Mouse (Mus musculus): ENCODE results near the gene Lin54.
"Not testable (repeated sequence)": the region's sequence is repeated elsewhere in the genome, so short reads cannot be mapped to it uniquely, and the experiment has no call there.

Gene Lin54

DNA sequence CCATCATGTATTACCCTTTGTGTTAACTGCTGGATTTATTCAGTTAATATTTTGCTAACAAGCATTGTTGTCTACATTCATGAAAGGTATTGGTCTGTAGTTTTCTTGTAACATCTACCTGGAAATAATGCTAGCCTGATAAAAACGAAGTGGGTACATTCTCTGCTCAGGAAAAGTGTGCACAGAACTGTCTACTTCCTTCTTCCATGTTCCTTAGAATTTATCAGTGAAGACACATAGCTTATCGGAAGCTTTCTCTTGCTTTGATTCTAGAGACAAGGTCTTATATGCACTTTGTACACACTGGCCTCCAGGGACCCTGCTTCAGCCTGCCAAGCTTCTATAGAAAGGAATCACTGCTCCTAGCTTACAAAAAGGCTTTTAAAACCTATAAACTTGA, 11.1 kb downstream of the Lin54 start:
- DNase-seq (ENCODE audit: low read depth, low spot score): no peak

DNA sequence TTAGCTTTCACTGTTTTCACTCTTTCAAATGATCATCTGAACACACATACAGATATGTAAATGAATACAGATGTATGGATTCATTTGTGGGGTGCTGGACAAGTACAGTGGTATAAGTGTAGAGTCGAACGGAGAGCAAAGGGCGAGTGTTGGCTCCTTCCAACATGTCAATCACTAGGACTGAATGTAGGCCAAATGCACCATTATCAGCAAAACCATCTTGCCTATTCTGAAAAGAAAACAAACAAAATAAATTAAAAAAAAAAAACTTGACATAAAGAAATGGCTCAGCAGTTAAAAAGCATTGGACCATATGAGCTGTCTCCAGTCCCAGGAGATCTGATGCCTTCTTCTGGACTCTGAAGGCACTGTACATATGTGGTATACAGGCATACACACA, 12.2 kb downstream of the Lin54 start:
- no peak for DNase-seq (ENCODE audit: low read depth, low spot score)

DNA sequence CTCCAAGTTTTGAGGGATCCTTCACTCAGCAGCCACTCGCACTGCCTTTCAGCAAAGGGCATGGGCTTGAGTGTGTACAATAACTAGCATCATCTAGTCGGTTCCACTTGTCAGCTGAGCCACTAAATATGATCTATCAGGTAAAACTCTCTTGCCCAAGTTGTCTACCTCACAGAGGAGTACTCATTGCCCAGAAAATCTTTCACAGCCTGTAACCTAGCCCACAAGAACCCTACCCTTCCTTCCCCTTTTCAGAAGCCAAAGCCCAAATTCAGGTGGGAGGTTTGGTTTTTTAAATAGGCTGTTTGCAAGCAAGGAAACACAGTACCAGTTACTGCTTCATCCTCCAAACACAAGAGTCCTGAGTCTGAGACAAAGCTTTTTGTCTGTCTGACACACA, 13.3 kb downstream of the Lin54 start:
- no peak for DNase-seq (ENCODE audit: low read depth, low spot score)

DNA sequence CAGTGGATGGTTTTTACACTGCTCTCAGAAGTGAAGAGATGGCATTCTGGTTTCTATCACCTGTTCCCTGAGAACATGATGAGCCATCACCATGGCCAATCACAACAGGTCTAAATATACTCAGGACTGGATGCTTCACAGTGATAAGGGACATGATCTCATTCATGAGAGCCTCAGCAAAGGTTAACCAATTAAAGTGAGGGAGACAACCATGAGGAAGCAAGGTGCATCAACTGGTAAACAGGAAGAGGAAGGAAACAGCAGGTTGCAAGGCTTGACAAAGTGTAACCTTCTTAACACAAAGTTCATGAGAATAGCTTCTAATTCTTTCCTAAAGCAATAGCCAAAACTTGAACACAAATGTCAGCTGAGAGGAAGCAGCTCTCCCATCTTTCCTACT, 16.9 kb downstream of the Lin54 start:
- DNase-seq (ENCODE audit: low read depth, low spot score): no peak

DNA sequence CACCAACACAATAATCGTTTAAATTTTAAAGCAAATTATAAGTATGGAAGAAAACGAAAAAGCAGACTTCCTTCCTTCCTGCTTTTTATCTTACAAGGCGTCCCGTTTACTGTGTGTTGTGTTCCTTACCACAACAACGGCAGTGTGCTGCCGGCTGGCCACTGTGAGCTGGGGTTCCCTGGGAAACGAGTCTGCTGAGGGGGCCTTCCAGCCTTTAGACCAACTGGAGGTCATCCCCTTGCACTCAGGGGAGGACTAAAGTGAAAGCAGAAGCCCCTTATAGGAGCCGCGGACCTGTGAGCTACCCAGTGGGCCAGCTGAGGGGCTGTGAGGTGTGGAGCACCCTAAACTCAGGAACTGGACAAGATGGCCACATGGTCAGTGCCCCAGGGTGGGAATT, 22.8 kb downstream of the Lin54 start:
- DNase-seq (ENCODE audit: low read depth, low spot score): no peak

DNA sequence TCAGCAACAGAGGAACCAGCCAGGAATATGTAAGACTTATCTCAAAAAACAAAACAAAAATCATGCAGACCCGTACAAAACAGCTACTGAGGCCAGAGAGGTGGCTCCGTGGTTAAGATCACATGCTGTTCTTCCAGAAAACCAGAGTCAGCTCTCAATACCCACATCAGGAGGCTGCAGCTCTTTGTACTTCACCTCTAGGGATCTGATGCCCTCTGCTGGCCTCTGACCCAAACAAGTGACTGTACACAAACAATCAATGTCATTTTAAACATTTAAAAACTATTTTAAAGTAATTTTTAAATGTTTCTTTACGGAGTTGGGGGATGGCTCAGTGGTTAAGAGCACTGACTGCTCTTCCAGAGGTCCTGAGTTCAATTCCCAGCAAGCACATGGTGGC, 24.1 kb downstream of the Lin54 start:
- DNase-seq (ENCODE audit: low read depth, low spot score): no peak

DNA sequence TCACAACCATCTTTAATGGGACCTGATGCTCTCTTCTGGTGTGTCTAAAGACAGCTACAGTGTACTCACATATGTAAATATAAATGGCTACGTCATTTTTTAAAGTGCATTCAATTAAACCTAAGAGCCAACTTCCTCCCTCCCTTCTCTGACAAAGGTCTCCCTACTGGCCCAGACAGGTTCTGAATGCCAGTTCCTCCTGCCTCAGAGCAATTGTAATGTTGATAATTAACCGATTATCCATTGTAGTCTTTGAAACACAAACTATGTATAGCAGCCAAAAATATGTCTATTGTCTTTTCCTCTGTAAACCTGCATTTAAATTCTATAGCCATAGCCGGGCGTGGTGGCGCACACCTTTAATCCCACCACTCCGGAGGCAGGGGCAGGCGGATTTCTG, 33.1 kb downstream of the Lin54 start:
- no peak for DNase-seq (ENCODE audit: low read depth, low spot score)

DNA sequence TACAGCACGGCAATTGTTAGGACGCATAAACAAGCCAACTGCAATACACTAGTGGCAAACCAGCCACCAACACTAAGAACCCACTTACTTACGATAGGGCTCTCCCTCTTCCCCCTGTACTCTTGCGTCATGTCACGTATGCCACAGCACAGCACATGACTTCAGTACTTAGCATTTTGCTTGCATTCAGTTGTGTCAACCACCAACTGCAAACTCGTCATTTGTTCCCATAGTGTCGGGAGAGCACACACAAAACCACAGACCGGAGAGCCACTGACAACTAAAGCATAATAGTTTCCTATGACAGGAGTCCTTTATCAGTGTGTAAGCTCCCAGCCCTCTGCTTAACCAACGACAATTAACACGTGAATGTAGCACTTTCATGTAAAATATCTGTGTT, 33.8 kb downstream of the Lin54 start:
- no peak for DNase-seq (ENCODE audit: low read depth, low spot score)

DNA sequence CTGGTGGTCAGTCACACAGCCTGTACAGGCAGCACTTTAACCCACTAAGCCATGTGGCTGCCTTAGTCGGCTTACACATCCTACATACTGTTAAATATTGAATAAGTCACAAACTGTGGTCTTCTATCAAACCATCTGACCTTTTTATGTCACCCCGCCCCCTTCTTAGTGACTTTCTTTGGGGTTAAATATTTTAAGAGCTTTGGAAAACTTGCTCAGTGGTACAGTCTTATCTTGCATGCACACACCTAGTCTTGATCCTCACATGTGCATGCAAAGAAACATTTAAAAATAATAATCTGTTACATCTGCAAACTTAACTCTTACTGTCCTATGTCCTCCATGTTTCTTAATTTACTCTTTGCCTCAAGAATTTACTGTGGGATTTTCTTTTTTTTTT, 38.1 kb downstream of the Lin54 start:
- DNase-seq (ENCODE audit: low read depth, low spot score): no peak

DNA sequence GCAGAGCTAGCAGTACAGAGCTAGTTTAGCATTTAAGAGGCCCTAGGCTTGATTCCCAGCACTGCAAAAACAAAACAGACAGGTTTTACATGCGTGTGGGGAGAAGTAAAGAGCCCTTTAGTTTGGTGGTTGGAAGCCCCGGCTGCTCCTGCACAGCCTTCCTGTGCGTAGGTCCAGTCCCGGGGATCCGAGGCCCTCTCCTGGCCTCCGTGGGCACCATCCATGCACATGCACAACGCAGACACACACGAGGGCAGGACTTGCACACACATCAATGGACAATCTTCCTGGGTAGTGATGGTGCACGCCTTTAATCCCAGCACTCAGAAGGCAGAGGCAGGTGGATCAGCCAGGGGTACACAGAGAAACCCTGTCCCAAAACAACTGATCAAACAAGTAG, 38.9 kb downstream of the Lin54 start:
- DNase-seq (ENCODE audit: low read depth, low spot score): no peak

DNA sequence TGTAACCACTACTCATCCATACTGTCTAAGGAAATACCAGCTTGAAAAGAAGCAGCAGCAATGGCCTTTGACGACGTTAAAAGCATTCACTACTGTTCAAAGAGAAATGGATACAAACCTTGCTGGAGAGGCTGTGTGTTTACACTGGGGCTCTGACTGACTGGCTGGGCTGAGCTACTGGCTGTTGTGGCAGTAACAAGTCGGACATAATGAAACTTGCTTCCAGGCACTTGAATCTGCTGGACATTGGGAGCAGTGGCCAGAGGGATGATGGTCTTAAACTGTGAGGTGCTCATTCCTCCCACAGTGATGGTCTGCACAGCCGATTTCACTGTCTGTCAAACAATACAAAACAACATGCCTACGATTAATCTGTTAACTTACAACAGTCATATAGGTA, 41.0 kb downstream of the Lin54 start:
- DNase-seq (ENCODE audit: low read depth, low spot score): no peak

DNA sequence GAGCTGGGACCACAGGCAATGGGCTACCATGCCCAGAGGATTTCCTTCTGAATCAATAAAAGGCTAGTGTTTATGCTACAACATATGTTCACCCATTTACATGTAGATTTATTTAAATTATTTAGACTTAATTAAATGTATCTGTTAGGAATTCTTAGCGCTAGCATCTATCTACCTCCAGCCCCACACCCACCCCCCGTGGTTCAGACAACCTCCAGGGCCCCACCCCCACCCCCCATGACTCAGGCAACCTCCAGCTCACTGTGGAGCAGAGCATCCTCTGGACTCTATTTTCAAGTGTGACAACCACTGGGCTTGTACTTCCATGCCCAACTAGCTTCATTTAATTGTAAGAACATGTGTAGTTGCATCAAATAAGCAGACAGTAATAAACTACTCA, 48.6 kb downstream of the Lin54 start:
- no peak for DNase-seq (ENCODE audit: low read depth, low spot score)

DNA sequence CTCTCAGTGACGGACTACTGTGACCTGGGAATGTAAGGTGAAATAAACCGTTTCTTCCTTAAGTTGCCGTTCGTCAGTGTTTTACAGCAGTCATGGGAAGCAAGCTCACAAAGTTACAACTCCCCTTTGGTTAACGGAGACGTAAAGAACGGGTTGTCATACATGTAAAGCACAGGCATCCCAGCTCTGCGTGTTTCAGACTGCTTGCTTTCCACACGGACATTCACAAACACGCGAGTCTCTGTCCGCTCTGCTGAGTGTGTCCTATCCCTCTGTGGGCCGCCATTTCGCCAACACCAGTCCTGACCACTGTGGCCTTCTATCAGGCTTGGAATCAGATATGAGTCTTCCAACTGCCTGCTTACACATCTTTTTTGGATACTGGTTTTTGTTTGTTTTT, 61.6 kb downstream of the Lin54 start:
- no peak for DNase-seq (ENCODE audit: low read depth, low spot score)

DNA sequence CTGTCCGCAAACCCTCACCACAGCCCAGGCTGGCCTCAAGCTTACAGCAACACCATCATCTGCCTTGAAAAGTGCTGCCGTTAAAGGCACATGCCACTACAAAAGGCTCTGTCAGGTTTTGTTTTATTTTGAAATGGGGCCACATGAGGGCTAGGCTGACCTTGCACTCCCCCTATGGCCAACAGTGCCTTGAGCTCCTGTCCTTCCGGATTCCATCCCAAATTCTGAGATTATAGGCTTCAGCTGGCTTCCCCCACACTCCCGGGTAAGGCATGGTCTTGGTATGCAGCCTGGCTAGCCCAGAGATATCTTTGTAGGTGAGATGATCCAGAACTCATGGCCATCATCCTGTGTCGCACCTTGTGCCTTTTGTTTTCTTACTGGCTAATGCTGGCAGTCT, 62.5 kb downstream of the Lin54 start:
- no peak for DNase-seq (ENCODE audit: low read depth, low spot score)

DNA sequence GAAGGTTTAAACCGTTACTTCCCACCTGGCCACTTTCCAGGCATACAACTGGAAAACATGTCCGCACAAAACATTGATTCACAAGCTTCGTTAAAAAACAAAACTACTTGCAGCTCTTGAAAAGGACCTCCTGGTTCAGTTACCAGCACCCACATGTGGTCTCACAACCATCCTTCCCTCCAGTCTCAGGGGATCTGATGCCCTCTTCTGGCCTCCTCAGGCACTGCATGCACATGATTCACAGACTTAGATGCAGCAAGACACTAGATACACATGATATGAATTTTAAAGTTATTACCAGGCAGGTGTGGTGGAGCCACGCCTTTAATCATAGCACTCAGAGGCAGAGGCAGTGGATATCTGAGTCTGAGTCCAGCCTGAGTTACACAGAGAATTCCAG, 63.4 kb downstream of the Lin54 start:
- DNase-seq (ENCODE audit: low read depth, low spot score): no peak

DNA sequence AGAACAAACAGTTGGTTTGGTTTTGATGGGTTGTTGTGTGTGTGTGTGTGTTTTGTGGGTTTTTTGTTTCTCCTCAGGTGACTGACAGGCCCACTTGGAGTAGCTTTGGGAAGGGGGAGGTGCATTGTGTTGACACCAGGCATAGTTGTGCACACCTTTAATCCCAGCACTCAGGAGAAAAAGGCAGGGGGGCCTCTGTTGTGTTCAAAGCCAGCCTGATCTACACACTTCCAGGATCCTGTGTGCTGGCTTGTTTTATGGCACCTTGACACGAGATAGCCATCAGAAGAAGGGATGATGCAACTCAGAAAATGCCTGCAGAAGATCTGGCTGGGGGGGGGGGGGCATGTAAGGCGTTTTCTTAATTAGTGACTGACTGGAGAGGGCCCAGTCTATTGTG, 69.5 kb downstream of the Lin54 start:
- DNase-seq (ENCODE audit: low read depth, low spot score): no peak

DNA sequence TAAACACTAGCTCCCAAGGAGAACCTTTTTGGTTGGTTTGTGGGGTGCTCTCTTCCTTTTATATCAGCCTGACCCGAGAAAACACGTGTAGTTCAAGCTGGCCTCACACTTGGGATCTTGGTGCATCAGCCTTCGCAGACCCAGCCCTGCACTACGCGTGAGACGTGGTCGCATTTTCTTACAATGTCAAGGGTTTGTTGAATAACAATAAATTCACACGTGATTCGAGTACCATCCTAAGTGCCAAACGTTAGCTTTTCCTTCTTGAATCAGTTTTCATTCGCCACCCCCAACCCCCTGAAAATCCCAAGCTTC, 70.4 kb downstream of the Lin54 start:
- no peak for DNase-seq (ENCODE audit: low read depth, low spot score)

DNA sequence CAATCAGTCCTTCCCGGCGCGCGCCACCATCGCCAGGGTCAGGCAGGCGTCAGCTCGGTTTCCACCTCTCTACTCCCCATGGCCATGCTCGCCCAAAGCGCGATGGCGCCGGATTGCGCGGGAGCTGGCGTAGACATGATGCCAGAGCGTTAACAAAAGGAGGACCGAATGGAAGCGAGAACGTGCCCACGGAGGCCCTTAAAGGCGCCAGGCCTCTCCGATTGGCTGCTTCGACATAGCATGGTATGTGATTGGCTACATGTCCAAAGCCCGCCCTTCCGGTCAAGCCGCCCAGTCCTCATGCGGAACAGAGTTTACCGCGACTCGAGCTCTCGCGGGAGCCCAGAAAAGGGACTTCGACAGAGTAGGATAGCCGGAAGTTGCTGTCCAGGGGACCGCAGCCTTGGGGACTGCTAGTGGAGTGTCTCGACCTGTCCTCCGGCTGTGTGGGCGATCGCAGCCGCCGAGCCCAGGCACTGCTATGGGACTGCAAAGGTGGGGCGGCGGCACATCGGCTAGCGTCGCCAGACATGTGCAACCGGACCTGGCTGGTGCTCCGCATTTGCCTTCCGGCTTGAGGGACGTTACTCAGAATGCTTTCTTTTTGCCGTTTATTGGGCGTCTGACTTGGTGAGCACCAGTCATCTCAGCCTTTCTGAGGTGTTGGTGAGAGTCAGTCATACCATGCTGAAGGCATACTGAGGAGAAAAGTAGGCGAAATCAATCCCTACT, 70.9 kb downstream of the Lin54 start:
- peak; percentile 99 for DNase-seq (ENCODE audit: low read depth, low spot score)

DNA sequence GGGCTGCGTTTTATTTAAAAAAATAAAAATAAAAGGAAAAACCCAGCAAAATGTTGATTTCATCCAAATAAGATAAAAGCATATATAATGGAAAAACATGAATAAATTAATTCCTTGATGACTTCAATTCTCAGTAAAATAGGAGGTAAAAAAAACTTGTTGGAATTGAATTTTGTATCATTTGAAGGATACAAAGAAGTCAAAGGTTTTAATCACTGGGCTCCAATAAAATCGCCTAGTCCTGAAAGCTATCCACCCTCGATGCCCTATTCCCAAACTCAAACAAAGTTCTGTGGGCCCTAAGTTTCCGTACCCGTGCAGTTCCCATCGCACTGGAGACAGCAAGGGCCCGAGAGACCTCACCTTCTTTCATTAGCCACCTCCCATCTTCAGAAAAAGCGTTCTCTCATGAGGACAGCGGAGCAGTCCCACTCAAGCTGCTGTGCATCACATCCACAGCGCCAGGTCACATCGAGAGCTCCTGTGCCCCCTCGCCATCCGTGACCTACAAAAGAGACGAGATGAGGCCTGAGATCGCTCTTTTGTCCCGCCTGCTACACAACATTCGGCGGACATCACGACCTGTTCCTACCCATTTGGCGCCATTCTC, 71.6 kb downstream of the Lin54 start:
- DNase-seq (ENCODE audit: low read depth, low spot score): no peak

DNA sequence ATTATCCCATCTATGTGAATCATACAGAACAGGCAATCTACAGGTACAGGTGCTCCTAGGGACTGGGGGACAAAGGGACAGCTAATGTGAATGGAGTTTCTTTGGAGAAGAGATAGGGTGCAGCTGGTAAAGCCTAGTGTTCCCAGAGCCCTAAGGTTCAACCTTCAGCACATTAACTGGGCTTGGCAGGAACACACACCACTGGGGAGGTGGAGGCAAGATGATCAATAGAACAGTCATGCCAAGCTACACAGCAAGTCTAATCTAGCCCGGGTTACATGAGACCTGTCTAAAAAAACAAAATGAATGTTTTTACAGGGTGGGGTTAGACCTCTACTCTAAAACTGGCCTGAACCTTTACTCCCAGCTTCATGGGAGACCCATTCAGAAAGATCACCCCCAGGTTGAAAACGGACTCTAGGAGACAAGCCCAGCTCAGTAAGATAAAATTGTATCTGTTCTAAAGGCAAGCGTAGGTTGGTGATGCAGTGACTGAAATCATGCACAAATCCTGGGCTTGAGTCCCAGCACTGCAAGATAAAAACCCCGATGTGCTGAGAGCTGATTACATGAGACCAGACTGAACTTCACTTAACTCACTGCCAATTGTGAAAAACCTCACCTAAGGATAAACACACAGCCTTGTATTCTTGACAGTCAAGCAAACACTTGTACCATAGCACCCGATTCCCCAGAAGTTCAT, 72.3 kb downstream of the Lin54 start:
- DNase-seq (ENCODE audit: low read depth, low spot score): no peak

DNA sequence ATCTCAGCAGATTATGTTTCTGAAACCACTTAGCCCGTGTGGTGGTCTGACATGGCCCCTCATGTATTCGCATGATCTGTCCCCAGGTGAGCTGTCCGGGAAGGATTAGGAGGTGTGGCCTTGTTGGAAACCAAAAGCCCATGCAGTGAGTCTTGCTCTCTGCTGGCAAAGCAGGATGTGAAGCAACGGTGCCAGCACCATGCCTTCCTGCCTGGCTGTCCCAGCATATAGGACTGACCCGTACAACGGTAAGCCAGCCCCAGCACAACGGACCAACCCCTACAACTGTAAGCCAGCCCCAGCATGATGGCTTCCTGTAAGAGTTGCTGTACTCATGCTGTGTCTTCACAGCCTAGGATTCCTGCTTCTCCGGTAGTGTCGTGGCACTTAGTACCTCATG, 73.2 kb downstream of the Lin54 start:
- DNase-seq (ENCODE audit: low read depth, low spot score): no peak

DNA sequence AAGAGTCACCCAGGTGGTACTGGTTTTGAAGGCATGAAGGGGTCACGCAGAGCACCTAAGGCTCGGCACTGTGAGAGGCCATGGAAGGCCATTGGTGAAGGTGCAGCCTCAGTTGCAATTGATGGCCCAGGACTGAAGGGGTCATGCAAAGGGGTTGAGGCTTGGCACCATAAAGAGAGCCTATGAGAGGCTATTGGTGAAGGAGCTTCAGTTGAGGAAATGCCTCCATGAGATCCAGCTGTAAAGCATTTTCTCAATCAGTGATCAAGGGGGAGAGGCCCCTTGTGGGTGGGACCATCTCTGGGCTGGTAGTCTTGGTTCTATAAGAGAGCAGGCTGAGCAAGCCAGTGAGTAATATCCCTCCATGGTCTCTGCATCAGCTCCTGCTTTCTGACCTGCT, 74.6 kb downstream of the Lin54 start:
- not testable (repeated sequence) for DNase-seq (ENCODE audit: low read depth, low spot score)

DNA sequence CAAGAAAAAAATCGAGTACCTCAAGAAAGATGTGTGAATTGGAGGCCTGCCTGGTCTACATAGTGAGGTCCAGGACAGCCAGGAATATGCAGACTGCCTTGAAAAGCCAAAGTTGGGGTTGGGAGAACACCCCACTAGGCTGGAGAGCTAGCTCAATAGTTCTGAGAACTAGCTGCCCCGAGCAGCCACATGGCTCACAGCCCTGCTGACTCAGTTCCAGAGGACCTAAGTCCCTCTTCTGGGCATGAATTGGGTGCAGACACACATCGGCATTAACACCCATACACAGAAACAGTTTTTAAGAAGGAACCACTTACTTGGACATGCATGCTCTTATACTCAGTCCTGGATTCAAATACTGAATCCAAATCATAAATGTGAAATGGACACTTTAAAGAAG, 76.2 kb downstream of the Lin54 start:
- no peak for DNase-seq (ENCODE audit: low read depth, low spot score)

All from mesoderm, embryonic 11.5 days (tissue).